Mouse (Mus musculus) c-Kit-positive CD71-positive TER-119-positive erythroid progenitor cells, embryonic 14.5 days (primary cell): ENCODE measurements around the gene Tbc1d14.

Source experiments
- DNase-seq: peaks from one replicate; pipeline ENCODE4 v3.0.0-alpha.2; 2013; ENCODE audit warnings: low spot score

Tbc1d14 gene

DNA sequence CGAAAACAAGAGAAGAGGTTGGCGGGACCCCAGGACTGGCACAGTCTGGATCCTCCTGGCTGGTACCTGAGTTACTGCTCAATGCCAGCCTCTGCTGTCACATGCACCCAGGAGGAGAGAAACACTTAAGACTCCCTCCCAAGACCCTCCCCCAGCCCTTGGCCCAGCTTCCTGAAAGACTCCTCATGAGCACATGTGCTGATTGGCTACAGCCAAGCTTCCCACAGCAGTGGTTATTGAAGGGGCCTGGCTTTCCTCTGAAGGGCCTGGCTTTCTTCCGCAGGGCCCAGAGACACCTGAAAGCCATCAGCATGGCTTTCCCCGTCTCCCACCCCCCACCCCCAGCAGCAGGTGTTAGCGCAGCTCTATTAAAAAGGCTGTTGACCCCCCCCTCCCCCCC, at the start of gene Tbc1d14:
Tbc1d14 (minus strand) TSS at position 101 of the 400 bp plus-strand sequence.
- no peak for DNase-seq

DNA sequence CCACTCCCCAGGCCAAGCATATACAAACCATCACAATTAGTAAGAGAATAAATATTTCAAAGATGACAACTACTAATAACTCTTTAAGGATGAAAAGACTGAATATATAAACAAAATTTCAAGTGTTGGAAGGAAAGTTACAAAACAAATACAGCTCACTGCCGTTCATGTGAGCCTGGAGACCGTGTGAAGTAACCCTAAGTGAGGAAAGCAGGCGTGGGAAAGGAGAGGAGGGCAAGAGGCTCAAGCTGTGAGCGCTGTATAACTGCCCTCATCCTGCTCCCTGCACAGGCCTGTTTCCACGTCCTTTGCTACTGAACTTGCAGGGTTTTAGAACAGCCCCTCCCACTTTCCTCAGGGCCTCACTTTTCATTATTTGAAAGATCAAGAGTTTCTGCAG, 32.5 kb upstream of the Tbc1d14 start:
- no peak for DNase-seq

DNA sequence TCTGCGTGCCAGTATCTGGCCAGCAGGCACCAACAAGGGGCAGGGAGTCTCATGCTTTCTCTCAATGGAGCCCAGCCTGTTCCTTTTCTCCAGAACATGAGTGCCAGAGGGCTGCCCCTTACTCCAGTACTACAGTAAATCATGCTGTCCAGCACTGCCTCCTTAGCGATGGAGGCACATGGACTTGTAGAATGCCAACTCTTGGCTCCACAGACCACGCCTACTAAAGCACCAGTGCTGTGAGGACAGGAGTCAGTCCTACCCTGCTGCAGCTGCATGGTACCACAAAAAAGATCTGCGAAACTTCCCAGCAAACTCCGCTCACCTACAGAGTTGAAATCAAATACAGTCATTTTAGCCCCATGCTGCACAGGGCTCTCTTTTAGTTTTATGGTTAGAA, 30.6 kb upstream of the Tbc1d14 start:
- DNase-seq = no peak

DNA sequence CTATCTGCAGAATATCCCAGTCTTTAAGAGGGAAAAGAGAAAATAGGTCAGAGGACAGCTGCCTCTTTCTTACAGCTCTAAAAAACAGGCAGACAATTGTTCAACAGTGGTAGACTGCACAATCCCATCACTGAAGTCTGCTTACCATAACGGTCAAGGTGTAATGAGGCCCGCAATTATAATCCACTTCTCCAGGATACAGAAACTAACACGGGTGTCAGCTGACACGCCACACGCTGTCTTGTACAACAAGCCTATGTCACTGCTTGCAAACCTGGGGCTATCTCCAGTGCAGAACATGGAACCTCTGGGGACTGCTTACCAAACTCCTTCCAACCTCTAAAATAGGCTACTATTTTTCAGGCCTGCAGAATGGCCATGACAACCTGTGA, 28.0 kb upstream of the Tbc1d14 start:
- DNase-seq = peak; percentile 54

DNA sequence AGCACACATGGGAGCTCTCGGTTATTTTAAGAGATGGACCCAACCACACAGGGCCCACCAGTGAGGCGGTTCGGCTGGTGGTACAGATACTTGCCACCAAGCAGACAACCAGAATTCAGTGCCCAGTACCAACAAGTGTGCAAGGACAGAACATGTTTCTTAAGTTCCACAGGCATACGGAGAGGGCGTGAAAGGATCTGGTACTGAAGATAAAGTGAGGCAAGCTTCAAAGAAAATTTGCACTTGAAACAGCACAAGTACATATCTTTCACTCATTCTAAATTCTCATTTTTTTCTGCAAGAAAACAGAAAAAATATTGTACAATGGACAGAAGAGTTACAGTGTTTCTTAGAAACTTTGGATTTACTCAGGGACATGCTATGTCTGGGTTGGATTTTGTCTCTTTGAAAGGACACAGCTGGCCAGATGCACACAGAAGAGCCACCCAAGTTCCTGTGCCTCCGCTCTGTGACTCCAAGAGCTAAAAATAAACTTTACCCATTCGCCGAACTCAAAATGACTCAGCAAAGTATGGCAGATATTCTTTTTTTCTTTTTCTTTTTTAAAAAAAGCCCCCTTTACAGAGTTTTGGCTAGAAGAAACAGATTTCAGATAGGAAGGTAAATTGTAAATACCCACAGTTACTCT, 27.5 kb upstream of the Tbc1d14 start:
- peak; percentile 81 for DNase-seq

DNA sequence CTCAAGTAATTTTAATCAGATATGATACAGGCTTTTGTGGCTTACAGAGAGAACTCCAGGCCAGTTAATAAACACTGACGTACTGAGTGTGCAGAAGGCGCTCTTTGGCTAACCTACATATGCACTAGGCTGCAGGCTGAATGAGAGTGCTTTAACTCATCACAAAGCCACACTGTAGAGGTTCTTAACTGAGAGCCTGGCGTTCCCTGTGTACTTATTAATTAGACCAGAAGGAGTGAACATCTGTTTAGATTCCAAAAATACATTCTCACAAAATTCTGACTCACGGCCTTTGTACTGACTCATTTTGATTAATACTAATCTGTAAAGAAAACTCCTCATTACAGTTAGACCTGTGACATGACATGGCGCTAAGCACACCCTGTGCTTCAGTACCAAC, 25.8 kb upstream of the Tbc1d14 start:
- DNase-seq = no peak

DNA sequence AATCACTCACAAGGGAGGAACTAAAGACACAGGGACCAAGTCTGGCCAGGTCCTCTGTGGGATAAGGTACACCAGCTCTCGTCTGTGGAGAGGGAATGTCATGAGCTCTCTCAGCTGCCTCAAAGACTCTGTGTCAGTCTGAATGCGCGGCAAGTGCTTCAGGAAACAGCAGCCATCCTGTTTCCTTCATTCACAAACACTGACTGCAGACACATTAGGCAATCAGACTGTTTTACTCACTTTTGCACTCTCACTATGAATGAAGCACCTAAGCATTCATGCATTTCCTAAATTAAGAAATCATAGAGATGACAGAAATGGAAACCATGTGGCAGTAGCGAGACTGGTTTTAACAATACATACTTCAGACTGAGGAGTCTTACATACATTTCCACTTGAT, 25.3 kb upstream of the Tbc1d14 start:
- DNase-seq = no peak

DNA sequence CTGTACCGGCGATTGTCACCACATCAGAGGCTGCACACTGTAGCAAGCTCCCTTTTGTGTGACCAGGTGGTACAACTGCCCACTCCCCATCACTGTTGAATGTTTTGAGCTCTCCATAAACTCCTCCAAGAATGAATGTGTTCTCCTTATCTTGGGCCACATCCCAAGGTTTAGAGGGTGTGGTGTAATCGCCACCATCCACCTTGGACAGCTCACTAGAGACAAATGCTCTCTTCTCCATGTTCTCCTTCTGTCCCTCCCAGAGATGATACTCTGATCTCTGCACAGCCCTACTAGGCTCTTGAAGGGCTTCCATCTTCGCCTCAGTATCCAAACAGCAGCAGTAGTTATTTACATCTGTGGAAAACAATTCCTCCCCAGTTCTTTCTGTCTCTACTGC, 21.0 kb upstream of the Tbc1d14 start:
- peak; percentile 73 for DNase-seq

DNA sequence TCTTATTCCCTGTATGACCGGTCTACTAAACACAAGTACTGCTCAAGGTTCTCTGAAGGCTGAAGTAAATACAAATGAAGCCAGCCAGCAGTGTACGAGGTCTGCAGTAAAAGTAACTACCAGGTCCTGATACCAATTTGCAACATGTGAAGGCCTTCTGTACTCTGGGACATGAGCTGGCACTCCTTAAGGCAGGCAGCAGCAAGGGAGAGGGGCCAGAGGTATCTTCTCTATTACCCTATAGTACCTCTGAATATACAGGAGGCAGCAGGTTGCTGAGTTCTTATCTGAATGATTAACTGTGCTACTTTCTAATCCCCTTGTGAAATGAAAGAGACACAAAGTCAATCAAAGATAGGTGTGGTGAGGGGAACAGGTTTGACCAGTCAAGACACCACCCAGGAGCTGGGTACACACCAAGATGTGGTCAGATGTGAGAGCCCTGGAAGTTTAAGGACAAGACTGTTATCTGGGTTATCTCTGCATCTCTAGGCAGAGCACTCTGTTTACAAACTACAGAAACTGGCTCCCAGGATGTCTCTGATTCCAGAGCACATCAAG, 15.9 kb upstream of the Tbc1d14 start:
- no peak for DNase-seq

DNA sequence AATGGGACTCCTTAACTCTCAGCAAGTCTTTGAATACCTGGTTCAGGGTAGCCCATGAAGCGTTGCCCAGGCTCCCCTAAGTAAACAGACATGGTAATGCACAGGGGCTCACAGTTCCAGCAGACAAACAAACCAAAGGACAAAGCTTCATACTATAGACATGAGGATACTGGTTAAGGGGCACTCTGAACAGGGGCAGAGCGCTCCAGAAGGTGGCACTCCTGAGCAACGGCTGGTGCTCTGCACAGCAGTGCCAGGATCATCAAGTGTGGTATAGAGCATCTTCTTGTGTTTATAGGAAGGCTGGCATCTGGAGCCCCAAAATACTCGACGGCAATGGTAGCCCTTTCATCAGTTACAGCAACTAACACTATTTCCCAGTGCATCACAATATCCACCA, 10.0 kb upstream of the Tbc1d14 start:
- DNase-seq = peak; percentile 39

DNA sequence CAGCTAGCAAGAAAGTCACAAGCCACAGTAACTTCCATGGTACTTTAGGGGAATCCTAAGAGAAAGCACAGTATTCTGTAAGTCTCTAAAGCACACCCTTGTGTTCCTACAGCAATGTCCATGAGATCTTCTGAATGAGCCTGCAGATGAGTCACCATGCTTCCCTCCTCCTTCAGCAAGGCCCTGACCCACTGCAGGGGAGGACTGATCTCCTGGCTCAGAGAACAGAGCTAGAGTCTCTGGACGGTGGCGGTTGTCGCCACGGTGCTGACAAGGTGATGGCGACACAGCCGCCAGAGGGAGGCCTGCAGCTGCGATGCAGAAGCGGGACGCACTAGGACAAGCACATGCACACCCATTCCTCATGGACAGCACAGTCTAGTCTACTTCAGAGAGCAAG, 9.0 kb upstream of the Tbc1d14 start:
- DNase-seq = no peak

DNA sequence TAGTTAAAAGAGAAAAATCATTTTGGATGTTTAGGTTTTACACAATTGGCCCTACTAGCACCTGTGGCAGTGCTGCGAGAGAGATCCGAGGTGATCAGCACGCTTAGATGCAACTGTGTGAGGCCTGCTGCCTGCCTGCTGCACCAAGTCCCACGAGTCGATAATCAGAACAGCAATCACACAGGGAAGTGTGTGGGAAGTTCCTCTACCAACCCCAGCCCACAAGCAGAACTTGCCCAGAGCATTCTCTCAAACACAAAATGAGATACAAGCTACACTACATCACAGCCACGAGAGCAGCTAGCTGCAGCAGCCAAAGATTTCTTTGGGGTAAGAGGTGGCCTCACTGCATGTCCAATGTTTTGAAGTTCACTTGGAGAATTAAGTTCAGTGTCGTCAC, 8.4 kb upstream of the Tbc1d14 start:
- no peak for DNase-seq

DNA sequence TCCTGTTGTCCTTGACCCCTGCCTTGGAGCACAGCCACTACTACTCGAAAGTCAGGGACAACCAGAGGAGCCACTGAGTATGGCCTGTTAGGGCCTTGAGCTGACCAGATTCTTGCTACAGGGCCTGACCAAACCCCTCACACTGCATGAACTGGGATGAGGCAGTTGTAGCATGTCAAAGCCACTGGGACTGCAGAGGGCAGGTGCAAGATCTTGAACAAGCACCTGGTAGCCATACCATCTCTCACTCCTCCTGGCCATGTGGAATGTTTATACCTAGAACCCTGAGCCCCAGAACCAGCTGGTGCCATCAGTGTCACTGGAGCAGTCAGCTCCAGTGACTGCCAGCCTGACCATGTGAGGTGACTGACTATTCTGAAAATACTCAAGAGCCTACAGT, 5.8 kb upstream of the Tbc1d14 start:
- no peak for DNase-seq

DNA sequence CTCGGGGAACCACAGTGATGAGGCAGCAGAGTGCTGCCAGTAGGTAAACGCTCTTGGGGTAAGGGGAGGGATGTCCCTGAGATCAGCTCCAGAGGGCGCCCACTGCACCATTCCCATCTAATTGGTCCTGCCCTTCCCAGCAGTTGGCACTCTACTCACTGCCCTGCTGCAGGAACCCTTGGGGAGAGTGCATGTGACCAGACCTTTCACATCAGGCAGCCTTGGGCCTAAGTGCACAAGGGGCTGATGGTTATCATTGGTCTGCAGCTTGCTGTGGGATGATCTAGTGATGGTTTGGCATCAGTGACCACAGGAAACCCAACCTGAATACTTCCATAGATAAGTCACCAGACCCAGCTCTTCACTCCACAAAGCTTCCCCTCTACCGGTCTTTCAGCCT, 4.6 kb upstream of the Tbc1d14 start:
- DNase-seq = no peak

DNA sequence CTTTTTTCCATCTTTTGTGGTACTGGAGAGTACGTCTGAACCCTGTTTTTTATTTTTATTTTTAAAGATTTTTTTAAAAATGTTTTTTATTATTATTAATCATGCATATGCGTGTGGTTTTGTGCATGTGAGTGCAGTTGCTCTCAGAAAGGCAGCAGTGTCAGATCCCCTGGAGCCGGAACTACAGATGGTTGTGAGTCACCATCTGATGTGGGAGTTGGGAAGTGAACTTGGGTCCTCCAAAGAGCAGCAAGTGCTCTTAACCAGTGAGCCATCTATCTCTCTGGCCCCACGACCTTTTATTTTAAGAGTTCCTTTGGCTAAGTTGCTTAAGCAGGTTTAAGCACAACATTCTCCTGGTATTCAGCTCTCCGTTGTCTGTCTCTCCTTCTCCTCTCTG, 3.1 kb upstream of the Tbc1d14 start:
- DNase-seq = no peak

DNA sequence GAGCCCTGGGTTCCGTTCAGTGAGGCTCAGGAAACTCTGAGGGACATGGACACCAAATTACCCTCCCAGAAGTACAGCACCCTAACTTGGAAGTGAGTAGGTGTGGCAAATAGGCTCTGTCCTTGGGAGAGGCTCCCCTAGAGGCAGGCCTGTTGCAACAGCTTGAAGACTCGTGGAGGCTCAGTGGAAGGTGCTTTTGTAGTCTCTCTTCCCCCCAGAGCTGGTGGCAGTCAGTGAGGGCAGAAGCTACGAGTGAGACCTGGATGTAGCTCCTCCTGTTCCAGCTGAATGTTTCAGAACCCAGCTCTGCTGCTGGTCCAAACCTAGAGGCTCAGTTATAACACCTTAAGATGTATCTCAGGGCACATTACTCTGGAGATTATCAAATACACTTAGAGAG, 2.0 kb upstream of the Tbc1d14 start:
- no peak for DNase-seq

DNA sequence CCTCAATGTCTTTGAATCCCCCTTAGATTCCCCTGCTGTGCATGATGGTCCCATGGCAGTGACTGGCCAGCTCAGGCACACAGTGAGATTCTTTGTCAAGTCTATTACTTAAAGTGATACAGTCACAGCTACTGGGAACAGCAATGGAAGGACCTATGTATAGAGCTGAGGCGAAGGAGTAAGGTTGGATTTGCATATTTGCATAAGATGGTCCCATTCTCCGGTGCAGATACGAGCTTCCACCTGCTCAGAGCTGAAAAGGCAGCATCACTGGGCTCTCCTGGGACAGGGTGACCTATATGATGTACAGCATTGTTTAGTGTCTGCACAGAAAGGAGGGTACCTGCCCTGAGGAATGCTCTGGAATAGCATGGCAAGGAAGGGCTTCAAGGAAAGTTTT, 1.3 kb upstream of the Tbc1d14 start:
- no peak for DNase-seq

DNA sequence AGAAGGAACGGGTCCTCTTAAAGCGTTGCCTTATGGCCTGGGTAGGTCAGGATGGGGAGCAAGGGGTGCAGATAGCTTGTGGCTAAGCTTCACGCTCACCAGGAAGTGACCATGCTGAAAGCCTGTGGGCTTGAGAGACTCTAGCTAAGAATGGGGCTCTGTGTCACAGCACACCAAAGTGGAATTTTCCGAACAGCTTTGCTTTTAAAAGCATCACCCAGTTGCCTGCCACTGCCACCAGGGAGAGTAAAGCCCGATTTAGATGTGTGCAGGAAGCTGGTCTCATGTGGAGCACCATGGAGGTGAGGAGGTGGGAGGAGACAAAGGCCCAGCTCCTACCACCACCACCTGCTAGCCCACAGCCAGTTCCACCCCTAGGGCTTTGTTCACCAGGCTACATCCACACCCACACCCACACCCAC, 2.6 kb downstream of the Tbc1d14 start:
- no peak for DNase-seq

DNA sequence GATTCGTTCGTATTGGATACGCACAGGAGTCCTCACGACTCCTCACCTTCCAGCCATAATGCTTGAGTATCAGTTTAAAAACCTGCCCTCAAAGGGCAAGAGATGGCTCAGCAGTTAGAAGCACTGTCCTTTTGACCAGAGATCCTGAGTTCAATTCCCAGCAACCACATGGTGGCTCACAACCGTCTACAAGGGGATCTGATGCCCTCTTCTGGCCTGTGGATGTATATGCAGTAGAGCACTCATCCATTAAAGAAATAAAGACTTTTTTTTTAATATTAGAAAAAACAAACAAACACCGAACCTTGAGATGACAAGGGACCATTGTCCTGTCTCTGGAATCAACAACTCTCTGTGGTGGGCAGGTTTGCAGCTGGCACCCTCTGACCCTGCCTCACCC, 8.8 kb downstream of the Tbc1d14 start:
- DNase-seq = no peak

DNA sequence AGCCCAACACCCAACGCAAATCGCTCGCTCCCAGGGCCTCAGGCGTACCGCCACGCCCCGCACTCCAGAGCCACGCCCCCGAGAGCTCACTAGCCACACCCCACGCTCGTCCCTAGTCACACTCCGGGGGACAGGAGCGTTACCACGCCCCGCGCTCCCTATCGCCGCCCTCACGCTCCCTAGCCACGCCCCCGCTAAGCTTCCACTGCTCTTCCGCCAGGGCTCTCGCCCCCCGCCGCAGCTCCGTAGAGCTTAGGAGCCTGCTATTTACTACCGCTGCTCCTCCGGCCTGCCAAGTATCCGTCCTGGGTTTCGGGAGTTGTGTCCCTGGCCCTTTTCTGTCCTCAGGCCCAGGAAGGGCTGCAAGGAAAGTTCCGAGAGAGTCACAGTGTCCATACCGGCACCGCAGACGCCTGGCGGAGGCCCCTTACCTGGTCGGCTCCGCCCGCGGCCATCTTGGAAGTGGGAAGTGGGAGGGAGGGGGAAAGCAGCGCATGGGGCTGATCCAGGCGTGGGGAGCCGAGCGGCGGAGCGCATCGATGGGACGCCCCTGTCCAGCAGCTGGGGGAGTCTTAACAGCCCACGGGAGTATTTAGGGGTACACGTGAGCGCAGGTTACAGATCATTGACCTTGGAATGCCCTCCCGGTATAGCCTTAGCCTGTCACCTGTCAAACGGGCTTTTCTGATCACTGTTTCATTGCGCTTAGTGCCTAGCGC, 11.0 kb downstream of the Tbc1d14 start:
- peak; percentile 100 for DNase-seq

DNA sequence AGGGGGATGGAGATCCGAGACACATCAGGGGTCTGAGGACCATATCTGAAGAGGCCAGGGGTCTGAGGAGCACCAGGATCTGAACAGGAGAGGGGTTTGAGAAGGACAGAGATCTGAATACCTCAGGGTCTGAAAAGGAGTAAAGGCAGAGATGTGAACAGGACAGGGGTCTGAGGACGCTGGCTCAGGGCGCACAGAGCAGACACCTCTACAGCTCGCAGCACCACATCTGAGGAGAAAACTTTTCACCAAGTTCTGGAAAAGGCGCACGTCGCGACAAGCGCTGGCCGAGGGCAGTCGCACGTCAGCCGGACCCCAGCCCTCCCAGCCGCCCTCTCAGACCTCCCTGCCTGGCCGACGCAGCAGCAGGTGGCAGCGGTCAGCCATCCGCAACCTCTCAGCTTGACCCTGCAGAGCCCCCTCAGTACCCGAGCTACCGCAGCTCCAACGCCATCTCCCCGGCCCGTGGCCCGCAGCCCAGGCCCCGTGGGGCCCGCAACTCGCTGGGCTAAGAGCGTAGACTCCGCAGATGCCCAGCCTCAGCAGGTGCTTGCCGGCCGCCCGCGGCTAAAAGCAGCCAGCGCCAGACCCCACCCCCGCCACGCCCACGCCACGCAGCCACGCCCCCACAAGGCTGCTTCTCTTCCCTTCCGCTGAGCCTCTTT, 11.7 kb downstream of the Tbc1d14 start:
- no peak for DNase-seq

DNA sequence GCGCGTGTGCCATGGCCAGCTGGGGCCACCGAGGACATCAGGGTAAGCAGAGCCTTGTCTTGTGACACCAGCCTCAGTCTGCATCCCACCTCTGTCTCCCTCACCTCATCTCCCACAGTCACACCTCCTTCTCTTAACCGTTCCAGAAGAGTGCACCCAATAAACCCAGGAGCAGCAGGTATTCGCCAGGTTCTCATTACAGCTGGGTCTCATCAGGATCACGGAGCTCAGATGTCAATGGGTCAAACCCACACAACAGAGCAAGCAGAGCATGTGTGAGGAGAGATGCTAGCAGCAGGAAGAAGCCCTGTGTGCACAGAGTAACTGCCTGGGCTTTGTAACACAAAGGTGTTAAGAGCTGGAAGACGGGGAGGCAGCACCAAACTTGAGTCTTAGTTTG, 13.1 kb downstream of the Tbc1d14 start:
- DNase-seq = no peak

DNA sequence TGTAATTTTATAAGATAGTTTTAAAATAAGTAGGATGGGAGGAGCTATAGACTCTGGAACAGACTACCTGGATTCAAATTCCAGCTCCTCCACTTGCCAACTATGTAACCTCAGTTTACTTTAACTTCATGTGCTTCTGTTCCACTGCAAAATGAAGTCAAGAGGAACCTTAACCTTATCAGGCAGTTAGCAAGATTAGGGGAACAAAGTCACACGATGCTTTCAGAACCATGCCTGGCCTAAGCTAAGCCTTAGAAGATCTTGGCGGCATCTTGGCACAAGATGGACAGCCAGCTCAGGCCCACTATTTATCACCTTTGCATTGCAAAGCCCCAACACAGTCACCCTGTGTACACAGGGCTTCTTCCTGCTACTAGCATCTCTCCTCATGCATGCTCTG, 14.1 kb downstream of the Tbc1d14 start:
- no peak for DNase-seq
